Mouse (Mus musculus) heart, postnatal 14 days (tissue): ENCODE results near the gene Plekha7. TPM values are rescaled to one million over a fixed set of nuclear protein-coding genes. Genes with fewer than 3 reads are reported as not detected.

Source experiments
- DNase-seq, 2 experiments: peaks; one replicate each; pipeline ENCODE4 v3.0.0; 2021 to 2022
- intact Hi-C: fragments of 180-260 bp; cut with DNase I; formaldehyde crosslinking; loops from one replicate; pipeline ENCODE4 v1.15.1; 2025
- total RNA-seq, 2 experiments: library from RNA; stranded (reverse); gene quantifications; 2 replicates each; pipeline ENCODE4 v1.2.3; 2021

Plekha7 gene
- total RNA-seq, 2 experiments from 2014 or later, result 5.9 to 9.1 TPM

GRCm38 (mm10) chr7:116153781-116154368, 154.3 kb downstream of the Plekha7 start:
- DNase-seq, result no peak
- intact Hi-C loops, result no loop called here

- intact Hi-C loops, result no loop called here
- no peak for DNase-seq
Measured at GRCm38 (mm10) chr7:116149568-116149967, 158.6 kb downstream of the Plekha7 start.

GRCm38 (mm10) chr7:116147114-116147513, 161.1 kb downstream of the Plekha7 start:
- DNase-seq, result no peak
- intact Hi-C loops, result no loop called here

- DNase-seq, result no peak
- intact Hi-C loops, result no loop called here
Measured at GRCm38 (mm10) chr7:116145030-116145429, 163.1 kb downstream of the Plekha7 start.

DNA sequence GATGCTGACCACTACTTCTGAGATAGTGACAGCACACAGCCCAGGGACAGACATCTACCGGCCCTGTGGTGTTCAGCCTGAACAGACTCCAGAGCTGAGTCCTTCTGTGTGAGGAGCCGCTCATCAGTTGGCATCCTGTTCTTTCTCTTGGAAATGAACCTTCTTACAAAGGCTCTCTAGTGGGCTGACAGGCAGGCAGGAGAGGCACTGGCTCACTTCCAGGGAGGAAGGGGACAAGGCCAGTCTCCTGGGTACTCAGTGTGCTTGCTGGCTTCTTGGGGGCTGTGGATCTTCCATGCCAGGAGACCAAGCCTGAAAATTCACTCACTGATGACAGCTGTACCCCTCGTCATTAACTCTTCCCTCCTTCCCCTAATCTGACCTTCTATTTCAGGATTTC, 170.5 kb downstream of the Plekha7 start:
- intact Hi-C loops, result loop anchor here (10.0 kb wide), 1 partner anchor 187 kb away; no protein-coding TSS in a partner anchor

GRCm38 (mm10) chr7:116137149-116137548, 171.0 kb downstream of the Plekha7 start:
- intact Hi-C loops, result loop anchor here (10.0 kb wide), 1 partner anchor 188 kb away; no protein-coding TSS in a partner anchor
- no peak for DNase-seq

More for the DNA sequence above, 170.5 kb downstream of the Plekha7 start:
- no peak for DNase-seq

- intact Hi-C loops, result loop anchor here (10.0 kb wide), 1 partner anchor 190 kb away; no protein-coding TSS in a partner anchor
- DNase-seq, result peak; percentile 40 to 50
Measured at GRCm38 (mm10) chr7:116134413-116135292, 173.5 kb downstream of the Plekha7 start.

GRCm38 (mm10) chr7:116132078-116132477, 176.1 kb downstream of the Plekha7 start:
- intact Hi-C loops, result loop anchor here (10.0 kb wide), 1 partner anchor 193 kb away; no protein-coding TSS in a partner anchor
- DNase-seq, result peak; percentile 74 to 88

DNA sequence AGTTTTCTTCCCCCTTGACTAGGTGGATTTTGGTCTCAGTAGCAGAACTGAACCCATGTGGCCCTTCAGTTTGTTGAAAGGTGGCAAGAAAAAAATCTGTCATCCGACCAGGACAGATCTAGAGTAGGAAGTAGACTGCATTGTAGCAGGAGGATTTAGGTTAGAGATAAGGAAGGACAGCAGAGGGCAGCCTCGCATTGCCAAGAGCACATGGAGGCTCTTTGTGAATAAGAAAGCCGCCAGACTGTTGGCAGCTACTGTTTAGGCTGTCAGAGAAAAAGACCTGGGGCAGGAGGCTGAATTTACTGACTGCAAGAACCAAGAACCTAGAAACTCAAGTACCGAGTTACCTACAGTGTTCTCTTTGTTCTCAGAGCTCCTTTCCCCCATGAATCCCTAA, 176.8 kb downstream of the Plekha7 start:
- intact Hi-C loops, result loop anchor here (10.0 kb wide), 1 partner anchor 193 kb away; no protein-coding TSS in a partner anchor

DNA sequence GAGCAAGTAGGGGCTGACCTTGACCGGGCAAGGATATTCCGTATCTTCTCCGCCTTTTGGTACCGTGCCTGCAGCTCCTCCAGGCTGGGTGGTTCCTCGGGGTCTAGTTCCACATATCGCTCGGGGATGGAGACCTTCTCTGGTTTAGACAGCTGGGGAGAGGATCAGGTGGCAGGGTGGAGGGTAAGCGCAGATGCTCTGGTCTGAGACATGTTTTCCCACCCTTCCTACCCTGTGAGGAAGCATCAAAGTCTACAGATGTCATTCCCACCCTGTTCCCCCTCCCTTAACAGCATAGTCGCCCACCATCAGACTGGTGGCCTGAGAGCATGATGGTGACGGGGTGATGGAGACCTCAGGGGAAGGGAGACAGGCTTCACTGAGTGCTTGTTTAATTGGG, 178.8 kb downstream of the Plekha7 start:
- DNase-seq, result no peak
- intact Hi-C loops, result no loop called here

More for the DNA sequence above, 176.8 kb downstream of the Plekha7 start:
- no peak for DNase-seq

GRCm38 (mm10) chr7:116128286-116128685, 179.9 kb downstream of the Plekha7 start:
- DNase-seq, result no peak
- intact Hi-C loops, result no loop called here

GRCm38 (mm10) chr7:116127052-116127451, 181.1 kb downstream of the Plekha7 start:
- intact Hi-C loops, result no loop called here
- DNase-seq, result no peak

GRCm38 (mm10) chr7:116125671-116126070, 182.5 kb downstream of the Plekha7 start:
- DNase-seq, result no peak
- intact Hi-C loops, result no loop called here

DNA sequence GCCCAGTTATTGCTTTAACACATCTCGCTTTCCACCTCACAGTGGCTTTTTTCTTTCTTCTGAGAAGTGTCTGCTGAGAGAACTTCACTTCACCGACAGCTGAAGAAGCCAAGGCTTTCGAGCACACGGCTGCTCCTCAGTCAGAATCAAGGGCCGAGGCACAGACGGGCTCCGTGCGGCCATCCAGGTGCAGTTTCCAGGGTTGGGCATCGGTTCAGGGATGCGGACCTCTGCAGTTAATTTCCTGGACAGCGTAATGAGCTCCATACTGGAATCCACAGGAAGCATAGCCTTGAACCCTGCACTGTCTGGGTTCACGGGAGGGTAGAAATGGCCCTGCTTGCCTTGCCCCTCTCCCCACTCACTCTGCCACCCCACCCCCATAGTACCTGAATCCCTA, 184.1 kb downstream of the Plekha7 start:
- intact Hi-C loops, result no loop called here
- DNase-seq, result no peak

DNA sequence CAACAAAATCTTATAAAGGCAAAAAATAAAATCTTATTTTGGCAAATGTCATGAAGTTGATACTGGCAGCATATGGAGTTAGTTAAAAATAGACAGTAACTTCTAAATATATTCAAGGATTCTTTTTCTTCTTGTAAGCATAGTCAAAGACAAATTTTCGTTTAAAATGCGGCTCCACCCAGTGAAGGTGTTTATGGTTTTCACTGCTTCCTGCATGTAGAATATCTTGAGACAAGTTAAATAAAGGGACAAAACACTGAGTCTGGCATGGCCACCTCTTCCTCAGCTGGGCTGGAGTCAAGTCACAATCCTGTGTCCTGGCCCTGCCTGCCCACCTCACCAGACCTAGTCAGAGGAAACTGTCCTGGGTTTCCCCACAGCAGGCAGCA, 184.6 kb downstream of the Plekha7 start:
- no peak for DNase-seq
- intact Hi-C loops, result no loop called here

DNA sequence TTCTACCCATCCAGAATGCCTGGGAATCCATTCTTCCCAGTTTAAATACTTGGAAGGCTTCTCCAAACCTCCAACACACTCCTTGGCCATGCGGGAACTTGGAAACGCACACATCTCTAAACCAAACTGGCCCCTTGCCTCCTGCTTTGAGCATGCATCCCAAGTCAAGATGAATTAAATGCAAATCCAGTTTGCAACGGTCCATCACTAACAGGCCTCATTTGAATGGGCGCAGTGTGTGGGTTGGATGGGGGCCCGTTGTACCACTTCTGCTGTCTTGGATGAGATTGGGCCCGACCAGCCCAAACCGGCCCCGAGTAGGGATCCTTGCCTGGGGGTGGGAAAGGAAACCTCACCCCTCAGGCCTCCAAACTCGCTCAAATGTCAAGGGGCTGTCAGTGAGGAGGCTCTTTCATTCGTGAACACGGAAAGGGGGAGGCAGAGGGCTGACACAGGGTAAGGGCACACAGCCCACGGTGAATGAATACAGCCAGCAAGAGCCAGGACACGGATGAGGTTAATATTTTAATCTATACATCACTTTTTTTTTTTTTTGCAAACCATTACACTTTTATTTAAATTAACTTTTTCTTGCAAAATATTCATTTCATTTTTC, 185.1 kb downstream of the Plekha7 start:
- intact Hi-C loops, result no loop called here
- DNase-seq, result no peak

DNA sequence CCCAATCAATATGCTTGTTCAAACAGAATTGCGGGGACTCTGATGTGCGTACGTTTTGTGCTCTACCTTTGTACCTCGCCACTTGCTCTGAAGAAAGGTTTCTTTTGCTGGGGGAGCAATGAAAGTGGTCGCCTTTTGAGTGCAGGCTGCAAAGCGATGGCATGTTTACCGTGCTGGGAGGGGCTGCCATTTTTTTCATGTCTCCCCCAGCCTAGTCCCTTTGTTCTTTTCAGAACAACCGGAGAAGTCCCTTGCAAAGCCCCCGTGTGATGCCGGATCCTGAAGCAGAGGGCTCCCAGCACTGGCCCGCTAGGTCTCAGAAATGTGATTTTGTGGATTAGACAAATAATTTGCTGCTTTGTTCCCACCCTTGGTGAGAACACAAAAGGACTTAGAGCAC, 187.0 kb downstream of the Plekha7 start:
- intact Hi-C loops, result no loop called here
- no peak for DNase-seq

DNA sequence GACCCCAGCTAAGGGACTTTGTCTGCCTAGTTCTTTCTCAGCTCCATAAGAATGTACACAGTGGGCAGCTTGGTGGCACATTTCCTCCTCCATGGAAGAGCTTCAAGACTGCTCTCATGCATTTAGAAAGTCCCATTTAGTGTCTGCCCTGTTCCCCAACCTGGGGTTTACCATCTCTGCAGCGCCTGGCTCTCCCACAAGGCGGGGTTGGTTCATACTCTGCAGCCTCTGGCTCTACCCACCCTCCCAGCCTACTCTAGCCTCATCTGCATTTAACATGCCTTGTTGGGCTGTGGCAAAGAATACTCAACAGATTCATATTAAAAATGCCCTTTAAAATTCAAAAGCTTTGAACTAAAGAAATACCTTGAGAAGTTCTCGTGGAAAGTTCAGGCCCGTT, 187.4 kb downstream of the Plekha7 start:
- DNase-seq, result no peak
- intact Hi-C loops, result no loop called here

DNA sequence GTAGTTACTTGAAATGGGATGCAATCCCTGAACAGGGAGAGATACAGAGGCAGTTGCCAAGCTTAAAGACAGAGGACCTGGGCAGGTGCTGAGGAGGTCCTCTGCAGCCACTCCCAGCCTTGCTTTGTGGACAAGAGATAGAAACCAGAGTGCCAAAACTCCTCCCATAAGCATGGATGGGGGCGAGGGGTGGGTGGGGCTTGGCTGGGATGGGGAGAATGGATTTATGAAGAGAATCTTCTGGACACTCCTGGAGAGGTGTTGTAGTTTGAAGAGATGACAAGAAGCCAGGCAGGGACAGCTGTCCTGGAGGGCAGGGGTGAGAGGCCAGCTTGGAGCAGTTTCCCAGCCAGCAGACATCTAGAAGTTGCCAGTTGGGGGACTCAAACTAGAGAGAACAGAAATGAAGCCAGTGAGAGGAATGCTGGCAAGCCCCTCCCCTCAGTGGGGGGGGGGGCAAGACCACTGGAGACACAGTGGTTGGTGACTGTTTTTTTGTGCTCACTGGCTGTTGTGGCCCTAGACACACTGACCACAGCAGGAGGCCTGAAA, 188.8 kb downstream of the Plekha7 start:
- intact Hi-C loops, result no loop called here
- DNase-seq, result no peak

- intact Hi-C loops, result no loop called here
- DNase-seq, result no peak
Measured at GRCm38 (mm10) chr7:116115991-116116390, 192.2 kb downstream of the Plekha7 start.
